Mouse (Mus musculus) small intestine, adult 2 months (tissue): ENCODE results near the gene Fbxo36. TPM values are rescaled to one million over a fixed set of nuclear protein-coding genes. Genes with fewer than 3 reads are reported as not detected.

Experiments
- H3K27ac ChIP-seq: fragments of 200-500 bp; 2 replicates; pipeline ENCODE4 v1.5.1; 2012; ENCODE audit warnings: low read depth, low read length, control low read depth, inconsistent platforms; ENCODE audit not compliant: insufficient read depth
- H3K27me3 ChIP-seq: fragments of 200-500 bp; 2 replicates; pipeline ENCODE4 v1.6.1; 2012; ENCODE audit warnings: mild to moderate bottlenecking, moderate library complexity, low read length, inconsistent platforms; ENCODE audit not compliant: control insufficient read depth, insufficient read depth
- H3K36me3 ChIP-seq: fragments of 200-500 bp; 2 replicates; pipeline ENCODE4 v1.6.1; 2012; ENCODE audit warnings: mild to moderate bottlenecking, low read length, control low read depth, inconsistent platforms; ENCODE audit not compliant: control insufficient read depth, insufficient read depth
- H3K4me1 ChIP-seq: fragments of 200-500 bp; 2 replicates; pipeline ENCODE4 v1.6.1; 2012; ENCODE audit warnings: low read length, inconsistent platforms, mixed read lengths; ENCODE audit not compliant: control insufficient read depth, insufficient read depth, insufficient read length
- H3K4me3 ChIP-seq: fragments of 200-500 bp; 2 replicates; pipeline ENCODE4 v1.5.1; 2012; ENCODE audit warnings: low read depth, mild to moderate bottlenecking, control low read depth, inconsistent platforms, low read length, moderate library complexity
- CTCF ChIP-seq: fragments of 200-500 bp; IDR thresholded peaks from 2 replicates; pipeline ENCODE4 v1.5.1; 2012; ENCODE audit warnings: low read depth, mild to moderate bottlenecking, control low read depth, inconsistent platforms, low read length, moderate library complexity, mixed read lengths; ENCODE audit not compliant: insufficient replicate concordance, insufficient read length; ENCODE audit errors: extremely low read depth
- POLR2A ChIP-seq: fragments of 200-500 bp; IDR thresholded peaks from 2 replicates; pipeline ENCODE4 v1.6.1; 2012; ENCODE audit warnings: low read depth, mild to moderate bottlenecking, control low read depth, inconsistent platforms, low read length, moderate library complexity
- WGBS: fragments of 180-500 bp; shearing (Covaris S2); methylation state at CpG from one replicate; pipeline ENCODE4 v1.1.7; 2018; 5-methylcytosine and 5-hydroxymethylcytosine counted together
- polyA plus RNA-seq: library from polyadenylated mRNA; depleted of rRNA; stranded (reverse); fragments of >200 nt; gene quantifications from 2 replicates; pipeline ENCODE4 v1.2.3, GENCODE M21; 2012

Gene Fbxo36
- polyA plus RNA-seq, 1 experiment, result 3.1 TPM

GRCm38 (mm10) chr1:84934503-84935333, 95.1 kb downstream of the Fbxo36 start, which contains the start of gene Slc16a14:
TSS of gene Slc16a14 (minus strand) at chr1:84935134.
- 5% methylated on average over 59 of the region's 59 CpGs for WGBS
- Histone ChIP-seq H3K27me3 (peaks cover 3% of the 10 kb centered on the region), H3K36me3 (no peaks in the 10 kb centered on the region), H3K4me3 (peak within 1 kb of the TSS; percentile 24), H3K4me1 (no peaks in the 10 kb centered on the region; the same call in 1 of the 2 replicates), H3K27ac (no peak within 1 kb of the TSS)
- TF ChIP-seq POLR2A (no peak), CTCF (no peak)

- Histone ChIP-seq H3K27ac (no peak overlapping the region), H3K27me3 (peaks cover 3% of the 10 kb centered on the region), H3K4me1 (no peaks in the 10 kb centered on the region; the same call in 1 of the 2 replicates), H3K4me3 (no peak overlapping the region), H3K36me3 (no peaks in the 10 kb centered on the region)
- no peak for TF ChIP-seq POLR2A
- no peak for TF ChIP-seq CTCF
- 54% methylated on average over 9 of the region's 9 CpGs for WGBS
Measured at GRCm38 (mm10) chr1:84935668-84936067, 96.0 kb downstream of the Fbxo36 start.

- 87% methylated on average over 19 of the region's 19 CpGs for WGBS
- Histone ChIP-seq H3K4me3 (no peak overlapping the region), H3K4me1 (no peaks in the 10 kb centered on the region; the same call in 1 of the 2 replicates)
Measured at GRCm38 (mm10) chr1:84936716-84937510, 97.3 kb downstream of the Fbxo36 start.

GRCm38 (mm10) chr1:84939466-84939865, 99.8 kb downstream of the Fbxo36 start:
- Histone ChIP-seq H3K27me3 (peaks cover 3% of the 10 kb centered on the region), H3K4me3 (no peak overlapping the region), H3K27ac (no peak overlapping the region), H3K4me1 (no peaks in the 10 kb centered on the region; the same call in 1 of the 2 replicates), H3K36me3 (no peaks in the 10 kb centered on the region)
- WGBS, result 71% methylated on average over 4 of the region's 4 CpGs
- TF ChIP-seq POLR2A (no peak), CTCF (no peak)

More at GRCm38 (mm10) chr1:84936716-84937510, 97.3 kb downstream of the Fbxo36 start:
- Histone ChIP-seq H3K36me3 (no peaks in the 10 kb centered on the region), H3K27ac (no peak overlapping the region), H3K27me3 (peaks cover 3% of the 10 kb centered on the region)
- TF ChIP-seq CTCF (no peak), POLR2A (no peak)

- Histone ChIP-seq H3K27me3 (no peaks in the 10 kb centered on the region), H3K36me3 (no peaks in the 10 kb centered on the region), H3K4me3 (no peak overlapping the region), H3K27ac (no peak overlapping the region), H3K4me1 (no peaks in the 10 kb centered on the region)
- WGBS, result 79% methylated on average over 2 of the region's 2 CpGs
- TF ChIP-seq POLR2A (no peak), CTCF (no peak)
Measured at GRCm38 (mm10) chr1:84940322-84940721, 100.7 kb downstream of the Fbxo36 start.

- H3K4me3 ChIP-seq, result no peak overlapping the region
- H3K4me1 ChIP-seq, result no peaks in the 10 kb centered on the region
- no peak overlapping the region for H3K27ac ChIP-seq
- TF ChIP-seq POLR2A, result no peak
- TF ChIP-seq CTCF, result no peak
- no peaks in the 10 kb centered on the region for H3K36me3 ChIP-seq
- no peaks in the 10 kb centered on the region for H3K27me3 ChIP-seq
Measured at GRCm38 (mm10) chr1:84942666-84943065, 103.0 kb downstream of the Fbxo36 start.

GRCm38 (mm10) chr1:84943549-84943948, 103.9 kb downstream of the Fbxo36 start:
- Histone ChIP-seq H3K4me3 (no peak overlapping the region), H3K27ac (no peak overlapping the region), H3K36me3 (no peaks in the 10 kb centered on the region), H3K27me3 (no peaks in the 10 kb centered on the region), H3K4me1 (no peaks in the 10 kb centered on the region)
- WGBS, result 98% methylated on average over 4 of the region's 4 CpGs
- no peak for TF ChIP-seq CTCF
- no peak for TF ChIP-seq POLR2A
